ENCODE assay signal across 8 mouse cellular contexts in the genomic region with DNA sequence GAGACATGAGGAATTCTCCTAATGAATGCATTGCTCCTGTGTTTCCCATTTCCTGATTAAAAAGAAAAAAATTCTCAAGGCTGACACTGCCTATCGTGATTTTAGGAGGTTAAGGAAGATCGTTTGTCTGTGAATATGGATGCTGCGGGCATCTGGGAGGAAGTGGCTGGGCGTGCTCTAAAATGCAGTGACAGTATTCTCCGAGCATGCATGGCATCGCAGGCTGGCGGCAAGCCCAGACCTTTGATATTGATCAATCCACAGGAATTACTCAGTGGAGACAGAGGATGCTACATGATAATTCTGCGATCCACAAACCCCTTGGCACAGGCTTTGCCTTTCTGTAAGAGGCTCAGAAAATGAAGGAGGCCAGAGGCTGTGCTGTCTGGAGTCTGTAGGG.
DNase-seq lines count a peak whose midpoint lies in the region; ATAC-seq and TF ChIP-seq lines count a peak whose summit lies in the region.

No protein-coding gene starts in this region.

- no peaks in the 10 kb centered on the region for H3K9me3 ChIP-seq in heart, postnatal 0 days (replicated peaks; ENCODE audit: control insufficient read depth, low read length)
- no peaks in the 10 kb centered on the region for H3K9me3 ChIP-seq in hindbrain, embryonic 11.5 days (ENCODE audit: control insufficient read depth, low read length)
- H3K9me3 ChIP-seq in lung, embryonic 16.5 days (ENCODE audit: control insufficient read depth, low read length) = no peaks in the 10 kb centered on the region

- H3K36me3 ChIP-seq in heart, postnatal 0 days (replicated peaks; ENCODE audit: control insufficient read depth, insufficient read depth, low read length) = no peaks in the 10 kb centered on the region
- H3K36me3 ChIP-seq in hindbrain, embryonic 11.5 days (ENCODE audit: control insufficient read depth, insufficient read depth, low read length) = no peaks in the 10 kb centered on the region
- no peaks in the 10 kb centered on the region for H3K36me3 ChIP-seq in lung, embryonic 16.5 days (ENCODE audit: control insufficient read depth, insufficient read depth, low read length)

- no peak for TF ChIP-seq EP300 in heart, postnatal 0 days (IDR thresholded peaks at IDR 0.05; ENCODE audit: low read depth)

- ATAC-seq in heart, postnatal 0 days (ENCODE audit: insufficient read depth, low read depth) = no peak
- ATAC-seq in hindbrain, embryonic 11.5 days (ENCODE audit: low FRiP score) = 0 out of 2 replicates have a peak, but pooled peaks have one; percentile 2
- ATAC-seq in lung, embryonic 16.5 days (ENCODE audit: low read depth) = no peak; the same call in 1 of the 2 replicates

- no peaks in the 10 kb centered on the region for H3K27me3 ChIP-seq in heart, postnatal 0 days (ENCODE audit: control insufficient read depth, insufficient read depth, low read length)
- no peaks in the 10 kb centered on the region for H3K27me3 ChIP-seq in hindbrain, embryonic 11.5 days (ENCODE audit: control insufficient read depth, insufficient read depth, low read length)
- no peaks in the 10 kb centered on the region for H3K27me3 ChIP-seq in lung, embryonic 16.5 days (ENCODE audit: control insufficient read depth, insufficient read depth, low read depth, low read length)

- peak overlapping the region; percentile 44; the same call in 1 of the 2 replicates for H3K4me2 ChIP-seq in heart, postnatal 0 days (ENCODE audit: low read depth, low read length)
- peak overlapping the region; percentile 0; the same call in 1 of the 2 replicates for H3K4me2 ChIP-seq in hindbrain, embryonic 11.5 days (replicated peaks; ENCODE audit: low read depth, low read length)
- 0 out of 2 replicates have a peak overlapping the region, but pooled peaks have one; percentile 13 for H3K4me2 ChIP-seq in lung, embryonic 16.5 days (ENCODE audit: low read depth, low read length)

- no peak overlapping the region for H3K4me3 ChIP-seq in heart, postnatal 0 days (ENCODE audit: low read depth, low read length)
- H3K4me3 ChIP-seq in hindbrain, embryonic 11.5 days (ENCODE audit: low read depth, low read length) = no peak overlapping the region
- H3K4me3 ChIP-seq in lung, embryonic 16.5 days (ENCODE audit: low read length) = no peak overlapping the region

- H3K9ac ChIP-seq in heart, postnatal 0 days (replicated peaks; ENCODE audit: low read depth, low read length) = no peak overlapping the region
- H3K9ac ChIP-seq in hindbrain, embryonic 11.5 days (ENCODE audit: low read depth, low read length) = no peak overlapping the region
- no peak overlapping the region for H3K9ac ChIP-seq in lung, embryonic 16.5 days (ENCODE audit: low read length)

- H3K27ac ChIP-seq in heart, postnatal 0 days (ENCODE audit: low read depth) = no peak overlapping the region
- H3K27ac ChIP-seq in hindbrain, embryonic 11.5 days (ENCODE audit: low read depth, low read length) = peak overlapping the region; percentile 74
- H3K27ac ChIP-seq in lung, embryonic 16.5 days (ENCODE audit: low read length) = no peak overlapping the region

- WGBS in heart, postnatal 0 days = 25% methylated on average over 8 of the region's 8 CpGs
- WGBS in hindbrain, embryonic 11.5 days = 28% methylated on average over 8 of the region's 8 CpGs
- WGBS in lung, embryonic 16.5 days = 23% methylated on average over 8 of the region's 8 CpGs

- H3K4me1 ChIP-seq in heart, postnatal 0 days (ENCODE audit: control insufficient read depth, insufficient read depth) = peaks cover 23% of the 10 kb centered on the region
- peaks cover 18% of the 10 kb centered on the region for H3K4me1 ChIP-seq in hindbrain, embryonic 11.5 days (replicated peaks; ENCODE audit: control insufficient read depth, insufficient read depth, low read length)
- H3K4me1 ChIP-seq in lung, embryonic 16.5 days (replicated peaks; ENCODE audit: control insufficient read depth, insufficient read depth, low read length) = peaks cover 12% of the 10 kb centered on the region

- no peak for TF ChIP-seq CTCF in heart, postnatal 0 days (IDR thresholded peaks at IDR 0.05; ENCODE audit: low read depth)

- intact Hi-C loops in heart, postnatal 36 days (cut with DNase I) = no loop called here

- no peak for DNase-seq in heart, postnatal 0 days (ENCODE audit: low spot score)
- no peak for DNase-seq in heart, postnatal 36 days
- peak; percentile 77 for DNase-seq in adrenal gland, postnatal 10 days
- DNase-seq in hindbrain, embryonic 11.5 days (ENCODE audit: low spot score) = peak; percentile 31
- peak; percentile 73 for DNase-seq in right cerebral cortex, postnatal 4 days
- DNase-seq in embryo, embryonic 11 days = no peak
- no peak for DNase-seq in natural killer cell, adult 2 months (ENCODE audit: low spot score in 2 of 2)

Comparison
In these comparisons a context has a peak if more than half of its experiments do, and no peak if none do; other contexts are left out.
1. DNase-seq: peak in adrenal gland, postnatal 10 days (single experiment), hindbrain, embryonic 11.5 days (single experiment) and right cerebral cortex, postnatal 4 days (single experiment); none in heart, postnatal 0 days (single experiment), heart, postnatal 36 days (0 of 2), embryo, embryonic 11 days (single experiment) and natural killer cell, adult 2 months (0 of 2).
2. Peak in every context shown above with its lines, with median percentiles within 50 percentile points of each other: H3K4me2 ChIP-seq.